Comparison of ENCODE assay signal across 21 mouse cellular contexts in the genomic region with DNA sequence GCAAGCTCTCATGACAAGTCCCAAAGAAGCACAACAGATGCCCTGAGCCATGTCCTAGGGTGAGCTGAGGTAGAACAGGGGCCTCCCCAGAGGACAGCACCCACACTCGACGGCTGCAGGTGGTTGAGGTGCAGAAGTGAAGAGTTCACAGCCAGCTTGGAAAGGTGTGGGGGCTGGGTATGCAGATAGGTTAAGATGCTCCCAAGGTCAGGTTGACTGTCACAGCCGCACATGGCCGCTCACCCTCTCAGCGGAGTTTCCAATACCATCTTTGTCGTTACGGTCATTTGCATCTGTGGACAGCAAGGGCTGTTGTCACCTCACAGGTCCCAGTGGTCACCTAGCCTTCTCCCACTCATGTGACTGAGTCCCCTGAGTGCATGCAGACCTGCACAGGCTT.
DNase-seq lines count a peak whose midpoint lies in the region; ATAC-seq and TF ChIP-seq lines count a peak whose summit lies in the region.
"Had no signal": no experiment of that assay in that cellular context is flagged by ENCODE, and none has a peak within 500 bp of the region (broad histone marks: within the 10 kb centered on the region; RNA-seq: fewer than 3 reads in every experiment).

No protein-coding gene starts in this region.

- TF ChIP-seq CTCF in CH12.LX (conservative IDR thresholded peaks at IDR 0.05 in 1 of 2, IDR thresholded peaks at IDR 0.05 in 1 of 2; ENCODE audit: low read depth in 2 of 2, low read length in 2 of 2): no peak

- H3K27me3 ChIP-seq in liver, embryonic 13.5 days: no peaks in the 10 kb centered on the region
- no peaks in the 10 kb centered on the region for H3K27me3 ChIP-seq in liver, embryonic 11.5 days (replicated peaks; ENCODE audit: control insufficient read depth, insufficient read depth, low read length)
- H3K27me3 ChIP-seq in CH12.LX (replicated peaks): no peaks in the 10 kb centered on the region
- H3K27me3 ChIP-seq: embryonic facial prominence, embryonic 12.5 days; forebrain, embryonic 13.5 days; forebrain, embryonic 15.5 days had no signal

- no peaks in the 10 kb centered on the region for H3K36me3 ChIP-seq in liver, embryonic 13.5 days
- no peaks in the 10 kb centered on the region for H3K36me3 ChIP-seq in liver, embryonic 11.5 days (ENCODE audit: control insufficient read depth, insufficient read depth, low read length)
- H3K36me3 ChIP-seq in CH12.LX (replicated peaks in 1 of 2; ENCODE audit: control insufficient read depth in 1 of 2, insufficient read depth in 1 of 2, low read length in 1 of 2): no peaks in the 10 kb centered on the region
- H3K36me3 ChIP-seq: embryonic facial prominence, embryonic 10.5 days; embryonic facial prominence, embryonic 12.5 days; forebrain, embryonic 15.5 days had no signal

- no peaks in the 10 kb centered on the region for H3K79me2 ChIP-seq in CH12.LX (replicated peaks; ENCODE audit: control insufficient read depth, extremely low read depth, insufficient read depth, poor library complexity, severe bottlenecking)

- DNase-seq in liver, embryonic 13.5 days: no peak
- no peak for DNase-seq in liver, embryonic 11.5 days (ENCODE audit: low spot score)
- DNase-seq in CH12.LX (ENCODE audit: extremely low read depth): peak; percentile 80
- DNase-seq in cerebellum, postnatal 4 days (ENCODE audit: low spot score in 2 of 2): no peak
- no peak for DNase-seq in left cerebral cortex, adult 18-20 months (ENCODE audit: low spot score in 2 of 2)
- DNase-seq: adrenal gland, adult 2 months; adrenal gland, postnatal 10 days; adrenal gland, postnatal 25 days; B cell, adult 2 months; cerebellum, adult 11 months; cerebellum, adult 18-20 months; cerebellum, adult 8-10 months; cerebellum, adult 9-11 months; cerebellum, postnatal 14 days; cerebellum, postnatal 36 days; forebrain, postnatal 0 days had no signal

- 89% methylated on average over 7 of the region's 7 CpGs for WGBS in liver, embryonic 13.5 days (ENCODE audit: insufficient replicate concordance)
- WGBS in liver, embryonic 11.5 days: 86% methylated on average over 7 of the region's 7 CpGs

- in situ Hi-C loops in CH12.LX (cut with MboI; ENCODE audit: low pct_ligation_motif_present, low pct_unique_long_range_greater_than_20kb, low sequenced_read_pairs): no loop called here

- H3K4me1 ChIP-seq in liver, embryonic 13.5 days (replicated peaks): peaks cover 39% of the 10 kb centered on the region
- peaks cover 14% of the 10 kb centered on the region for H3K4me1 ChIP-seq in liver, embryonic 11.5 days (replicated peaks; ENCODE audit: control insufficient read depth, insufficient read depth, low read length)
- H3K4me1 ChIP-seq in CH12.LX (ENCODE audit: control insufficient read depth in 1 of 2, insufficient read depth in 2 of 2): peaks cover 14 to 53% of the 10 kb centered on the region in 2 experiments

- TF ChIP-seq POLR2A in CH12.LX (IDR thresholded peaks at IDR 0.05; ENCODE audit: low read depth, low read length): 0 out of 2 replicates have a peak, but pooled peaks have one; percentile 25

- peak overlapping the region; percentile 18; the same call in 1 of the 2 replicates for H3K27ac ChIP-seq in liver, embryonic 13.5 days
- H3K27ac ChIP-seq in liver, embryonic 11.5 days (ENCODE audit: low read depth, low read length): no peak overlapping the region
- H3K27ac ChIP-seq in CH12.LX (ENCODE audit: insufficient read depth, low read depth): peak overlapping the region; percentile 54; the same call in 1 of the 2 replicates
- H3K27ac ChIP-seq: embryonic facial prominence, embryonic 12.5 days; forebrain, embryonic 13.5 days; forebrain, embryonic 15.5 days had no signal

- peak; percentile 2; the same call in 1 of the 2 replicates for TF ChIP-seq RAD21 in CH12.LX (IDR thresholded peaks at IDR 0.05; ENCODE audit: low read depth, low read length)

- no peak for ATAC-seq in liver, embryonic 13.5 days (ENCODE audit: low read depth)
- no peak for ATAC-seq in liver, embryonic 11.5 days (replicated peaks; ENCODE audit: low FRiP score)
- ATAC-seq: CD4-positive, CD25-positive, alpha-beta regulatory T cell, adult 4 months; forebrain, embryonic 13.5 days; forebrain, embryonic 15.5 days; forebrain, postnatal 0 days had no signal

- peak; percentile 87 for TF ChIP-seq EP300 in CH12.LX (IDR thresholded peaks at IDR 0.05; ENCODE audit: low read length)

- H3K9me3 ChIP-seq in liver, embryonic 13.5 days (replicated peaks): no peaks in the 10 kb centered on the region
- no peaks in the 10 kb centered on the region for H3K9me3 ChIP-seq in liver, embryonic 11.5 days (ENCODE audit: control insufficient read depth, low read length)
- peaks cover 2% of the 10 kb centered on the region for H3K9me3 ChIP-seq in CH12.LX (replicated peaks; ENCODE audit: low read length)
- H3K9me3 ChIP-seq: embryonic facial prominence, embryonic 10.5 days; embryonic facial prominence, embryonic 12.5 days; forebrain, embryonic 13.5 days; forebrain, embryonic 15.5 days had no signal

- no peak overlapping the region for H3K4me3 ChIP-seq in liver, embryonic 13.5 days (replicated peaks)
- H3K4me3 ChIP-seq in liver, embryonic 11.5 days (ENCODE audit: low read depth, low read length): no peak overlapping the region
- H3K4me3 ChIP-seq in CH12.LX (replicated peaks in 1 of 3; ENCODE audit: low read depth in 2 of 3, low read length in 2 of 3, poor library complexity in 1 of 3): no peak overlapping the region
- H3K4me3 ChIP-seq: embryonic facial prominence, embryonic 10.5 days; embryonic facial prominence, embryonic 12.5 days; forebrain, embryonic 13.5 days; forebrain, embryonic 15.5 days had no signal

- dilution Hi-C loops in CH12.LX (cut with MboI; ENCODE audit: extremely low pct_ligation_motif_present, extremely low pct_unique_long_range_greater_than_20kb, low sequenced_read_pairs): no loop called here

- no peak overlapping the region for H3K9ac ChIP-seq in liver, embryonic 13.5 days
- H3K9ac ChIP-seq in liver, embryonic 11.5 days (ENCODE audit: low read depth, low read length): no peak overlapping the region
- H3K9ac ChIP-seq in CH12.LX (ENCODE audit: insufficient read depth, low read depth): no peak overlapping the region
- H3K9ac ChIP-seq: embryonic facial prominence, embryonic 12.5 days; forebrain, embryonic 13.5 days; forebrain, embryonic 15.5 days; forebrain, postnatal 0 days had no signal

- H3K4me2 ChIP-seq in liver, embryonic 13.5 days: no peak overlapping the region
- H3K4me2 ChIP-seq in liver, embryonic 11.5 days: no peak overlapping the region
- H3K4me2 ChIP-seq in CH12.LX (ENCODE audit: insufficient read depth, low read depth, poor library complexity, severe bottlenecking): no peak overlapping the region
- H3K4me2 ChIP-seq: embryonic facial prominence, embryonic 12.5 days; forebrain, embryonic 13.5 days; forebrain, embryonic 15.5 days had no signal

TF ChIP-seq in CH12.LX, 34 proteins besides CTCF, POLR2A, EP300 and RAD21:
- peak; percentile 87 for TF ChIP-seq MXI1 (IDR thresholded peaks at IDR 0.05; ENCODE audit: low read depth, low read length)
- TF ChIP-seq MAZ (IDR thresholded peaks at IDR 0.05; ENCODE audit: low read depth, low read length): no peak
- no peak for TF ChIP-seq KAT2A (IDR thresholded peaks at IDR 0.05; ENCODE audit: insufficient replicate concordance, low read length)
- no peak for TF ChIP-seq POLR2AphosphoS2 (IDR thresholded peaks at IDR 0.05; ENCODE audit: low read depth, low read length)
- TF ChIP-seq TBP (conservative IDR thresholded peaks at IDR 0.05; ENCODE audit: low read depth, low read length): 0 out of 2 replicates have a peak, but pooled peaks have one; percentile 33
- TF ChIP-seq E2F4 (IDR thresholded peaks at IDR 0.05; ENCODE audit: insufficient replicate concordance, low read depth, low read length): no peak
- peak; percentile 83 for TF ChIP-seq CHD2 (IDR thresholded peaks at IDR 0.05; ENCODE audit: low read length)
- TF ChIP-seq NELFE (IDR thresholded peaks at IDR 0.05; ENCODE audit: low read depth, low read length): 0 out of 2 replicates have a peak, but pooled peaks have one; percentile 20
- peak; percentile 91 for TF ChIP-seq BHLHE40 (IDR thresholded peaks at IDR 0.05; ENCODE audit: low read depth, low read length)
- TF ChIP-seq ZMIZ1 (IDR thresholded peaks at IDR 0.05; ENCODE audit: low read depth, low read length): no peak
- TF ChIP-seq MEF2A (IDR thresholded peaks at IDR 0.05; ENCODE audit: borderline replicate concordance, low read depth, low read length): peak; percentile 74; the same call in 1 of the 2 replicates
- no peak for TF ChIP-seq JUND (conservative IDR thresholded peaks at IDR 0.05; ENCODE audit: low read depth, low read length)
- TF ChIP-seq SMC3 (IDR thresholded peaks at IDR 0.05; ENCODE audit: low read depth, low read length): peak; percentile 1; the same call in 1 of the 2 replicates
- TF ChIP-seq TCF12 (IDR thresholded peaks at IDR 0.05; ENCODE audit: low read depth, low read length): peak; percentile 98
- TF ChIP-seq ZNF384 (IDR thresholded peaks at IDR 0.05; ENCODE audit: low read depth, low read length): peak; percentile 23; the same call in 1 of the 2 replicates
- peak; percentile 60; the same call in 1 of the 2 replicates for TF ChIP-seq SIN3A (IDR thresholded peaks at IDR 0.05; ENCODE audit: low read length)
- peak; percentile 43 for TF ChIP-seq NRF1 (IDR thresholded peaks at IDR 0.05; ENCODE audit: low read depth, low read length)
- TF ChIP-seq RCOR1 (conservative IDR thresholded peaks at IDR 0.05; ENCODE audit: low read depth, low read length): no peak
- TF ChIP-seq ELF1 (IDR thresholded peaks at IDR 0.05; ENCODE audit: low read depth, low read length): 0 out of 2 replicates have a peak, but pooled peaks have one; percentile 32
- peak; percentile 94 for TF ChIP-seq MAX (IDR thresholded peaks at IDR 0.05; ENCODE audit: low read length)
- peak; percentile 75 for TF ChIP-seq IRF4 (IDR thresholded peaks at IDR 0.05; ENCODE audit: low read depth, low read length)
- peak; percentile 92 for TF ChIP-seq ETS1 (conservative IDR thresholded peaks at IDR 0.05; ENCODE audit: low read depth, low read length)
- TF ChIP-seq MYC (IDR thresholded peaks at IDR 0.05; ENCODE audit: low read depth, low read length): peak; percentile 88
